Mouse (Mus musculus) myocyte (in vitro differentiated cells): ENCODE data around the gene Acot12.

Experiments used
- MYOG ChIP-seq, 3 experiments: IDR thresholded peaks; one replicate each; pipeline ENCODE4 v1.6.1; 2011; ENCODE audit warnings: control low read depth in 2 of 3, low read depth in 2 of 3, mild to moderate bottlenecking in 2 of 3; ENCODE audit not compliant: insufficient read length in 2 of 3, control insufficient read depth in 1 of 3, insufficient read depth in 1 of 3
- POLR2A ChIP-seq: IDR thresholded peaks from one replicate; pipeline ENCODE4 v1.6.1; 2011; ENCODE audit warnings: low read depth, mild to moderate bottlenecking, control low read depth, moderate library complexity; ENCODE audit not compliant: insufficient read length
- POLR2AphosphoS2 ChIP-seq: IDR thresholded peaks from one replicate; pipeline ENCODE4 v1.6.1; 2011; ENCODE audit warnings: low read depth, control low read depth; ENCODE audit not compliant: insufficient read length
- USF1 ChIP-seq: IDR thresholded peaks from one replicate; pipeline ENCODE4 v1.6.1; 2011; ENCODE audit warnings: low read depth, mild to moderate bottlenecking, control low read depth, moderate library complexity

GRCm38 (mm10) chr13:91795593-91795992 is 54.3 kb downstream of the Acot12 start:
- no peak for TF ChIP-seq USF1
- TF ChIP-seq POLR2A, result no peak
- TF ChIP-seq MYOG (IDR thresholded peaks at IDR 0.05; ENCODE audit: control insufficient read depth in 1 of 3, insufficient read depth in 1 of 3, insufficient read length in 2 of 3, low read depth in 2 of 3), result no peak
- no peak for TF ChIP-seq POLR2AphosphoS2
